Mouse (Mus musculus): ENCODE results near the gene Glis2. TPM values are rescaled to one million over a fixed set of nuclear protein-coding genes. Genes with fewer than 3 reads are reported as not detected.

Glis2 gene
- total RNA-seq, 1 experiment from 2014 or later, result 1.7 TPM

DNA sequence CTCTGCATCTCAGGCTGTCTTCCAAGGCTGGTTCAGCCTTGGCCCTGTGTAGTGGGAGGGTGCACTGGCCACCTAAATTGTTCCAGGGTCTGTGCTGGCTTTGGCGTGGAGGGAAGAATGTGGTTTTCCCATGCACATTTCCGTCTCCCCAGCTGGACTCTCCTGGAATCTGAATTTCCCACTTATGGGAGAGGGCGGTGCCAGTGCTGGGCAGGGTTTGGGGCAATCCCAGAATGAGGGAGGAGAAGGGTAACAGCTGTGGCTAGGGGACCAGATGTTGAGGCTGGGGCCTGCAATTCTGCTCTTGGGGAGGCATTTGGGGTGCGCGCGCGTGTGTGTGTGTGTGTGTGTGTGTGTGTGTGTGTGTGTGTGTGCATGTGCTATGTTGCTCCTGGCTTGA, 2.8 kb downstream of the Glis2 start:
- ATAC-seq (replicated peaks in 1 of 2; ENCODE audit: insufficient read depth in 1 of 2, low FRiP score in 2 of 2, low TSS enrichment in 1 of 2, low read depth in 1 of 2, poor library complexity in 2 of 2, severe bottlenecking in 2 of 2), result no peak

DNA sequence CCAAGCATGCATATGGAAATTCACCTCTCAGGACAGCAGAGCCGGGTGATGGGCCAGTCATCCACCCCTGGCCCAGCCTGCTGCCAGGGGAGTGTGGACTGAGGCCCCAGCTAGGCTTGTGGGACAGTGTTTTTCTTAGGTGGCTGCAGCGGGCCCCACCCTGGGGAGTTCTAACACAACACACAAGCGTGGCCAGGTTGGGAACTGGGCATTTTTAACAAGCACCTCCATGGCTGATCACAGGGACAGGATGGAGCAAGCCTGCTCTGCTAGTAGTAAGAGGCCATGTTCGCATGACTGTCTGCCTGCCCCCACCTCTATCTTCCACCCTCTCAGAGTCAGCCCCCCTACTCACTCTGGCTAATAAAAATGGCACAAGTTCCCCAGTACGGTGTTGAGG, 3.5 kb downstream of the Glis2 start:
- ATAC-seq (replicated peaks in 1 of 2; ENCODE audit: insufficient read depth in 1 of 2, low FRiP score in 2 of 2, low TSS enrichment in 1 of 2, low read depth in 1 of 2, poor library complexity in 2 of 2, severe bottlenecking in 2 of 2), result no peak

DNA sequence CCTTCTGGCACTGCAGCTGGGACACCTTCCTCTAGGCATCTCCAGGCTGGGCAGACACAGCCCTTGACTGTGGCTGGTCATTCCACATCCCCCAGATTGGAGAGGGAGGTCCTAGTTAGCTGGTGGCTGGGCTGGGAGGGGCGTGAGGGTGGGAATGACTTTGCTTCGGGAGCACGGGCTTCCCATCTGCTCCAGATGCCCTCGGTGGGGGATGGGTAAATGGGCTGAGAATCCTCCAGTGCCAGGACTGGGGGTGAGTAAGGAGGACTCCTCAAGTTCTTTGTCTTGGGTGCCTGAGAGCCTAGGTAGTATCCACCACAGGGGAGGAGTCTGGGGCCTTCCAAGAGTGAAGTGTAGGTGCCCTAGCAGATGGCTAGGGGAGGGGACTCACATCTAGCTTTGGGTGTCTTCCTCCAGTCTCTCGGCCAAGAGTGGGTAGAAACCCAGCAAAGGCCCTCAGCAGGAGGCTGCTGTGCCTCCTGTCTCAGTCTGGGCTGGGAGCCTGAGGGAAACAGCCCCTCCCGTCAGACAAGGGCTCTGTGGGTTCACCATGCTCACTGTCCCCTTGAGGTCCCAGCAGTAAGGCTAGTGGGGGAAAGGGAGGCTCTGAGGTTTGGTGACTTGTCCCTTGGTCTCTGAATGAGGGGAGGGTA, 4.5 kb downstream of the Glis2 start:
- no peak for ATAC-seq (replicated peaks in 1 of 2; ENCODE audit: insufficient read depth in 1 of 2, low FRiP score in 2 of 2, low TSS enrichment in 1 of 2, low read depth in 1 of 2, poor library complexity in 2 of 2, severe bottlenecking in 2 of 2)

DNA sequence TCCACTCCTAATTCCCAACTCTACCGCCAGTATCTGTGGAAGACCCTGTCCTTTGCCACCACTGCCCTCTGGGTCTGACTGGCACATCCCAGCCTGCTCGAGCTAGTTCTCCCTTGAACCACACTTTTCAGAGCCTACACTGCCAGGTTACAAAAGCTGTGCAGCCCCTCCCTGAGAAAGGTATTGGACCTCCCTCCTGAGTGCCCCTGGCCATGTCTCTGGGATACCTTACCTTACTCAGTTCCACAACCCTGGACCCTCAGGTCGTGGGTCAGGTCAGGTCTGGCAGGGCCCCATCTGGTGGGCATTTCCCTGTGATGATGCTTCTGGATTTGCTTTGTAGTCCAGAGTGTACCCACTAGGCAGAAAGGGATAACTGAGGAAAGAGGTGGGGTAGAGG, 5.1 kb downstream of the Glis2 start:
- ATAC-seq (replicated peaks in 1 of 2; ENCODE audit: insufficient read depth in 1 of 2, low FRiP score in 2 of 2, low TSS enrichment in 1 of 2, low read depth in 1 of 2, poor library complexity in 2 of 2, severe bottlenecking in 2 of 2), result no peak

DNA sequence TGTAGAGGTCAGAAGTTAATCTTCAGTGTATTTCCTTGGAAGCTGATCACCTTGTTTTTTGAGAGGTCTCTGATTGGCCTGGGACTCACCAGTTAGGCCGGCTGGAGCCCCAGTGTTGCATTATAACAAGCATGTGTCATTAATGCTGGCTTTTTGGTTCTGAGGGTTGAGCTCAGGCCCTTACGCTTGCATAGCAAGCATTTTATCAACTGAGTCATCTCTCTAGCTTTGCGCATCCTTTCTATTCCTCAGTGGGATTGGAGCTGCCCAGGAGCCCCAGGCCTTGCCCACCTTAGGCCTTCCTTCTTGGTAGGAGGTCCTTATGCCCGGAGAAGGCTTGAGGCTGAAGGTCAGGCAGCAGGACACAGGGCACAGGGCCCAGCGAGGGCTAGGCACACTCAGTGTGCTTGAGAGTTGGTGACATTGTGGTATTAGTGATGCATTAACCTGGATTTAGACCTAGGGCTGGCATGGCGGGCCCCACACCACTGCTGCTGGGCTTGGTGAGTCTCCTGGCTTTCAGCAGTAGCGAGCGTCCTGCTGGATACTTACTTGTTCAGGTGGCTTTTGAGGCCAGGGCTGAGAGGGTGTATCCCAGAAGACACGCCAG, 6.3 kb downstream of the Glis2 start:
- ATAC-seq (replicated peaks in 1 of 2; ENCODE audit: insufficient read depth in 1 of 2, low FRiP score in 2 of 2, low TSS enrichment in 1 of 2, low read depth in 1 of 2, poor library complexity in 2 of 2, severe bottlenecking in 2 of 2), result no peak

DNA sequence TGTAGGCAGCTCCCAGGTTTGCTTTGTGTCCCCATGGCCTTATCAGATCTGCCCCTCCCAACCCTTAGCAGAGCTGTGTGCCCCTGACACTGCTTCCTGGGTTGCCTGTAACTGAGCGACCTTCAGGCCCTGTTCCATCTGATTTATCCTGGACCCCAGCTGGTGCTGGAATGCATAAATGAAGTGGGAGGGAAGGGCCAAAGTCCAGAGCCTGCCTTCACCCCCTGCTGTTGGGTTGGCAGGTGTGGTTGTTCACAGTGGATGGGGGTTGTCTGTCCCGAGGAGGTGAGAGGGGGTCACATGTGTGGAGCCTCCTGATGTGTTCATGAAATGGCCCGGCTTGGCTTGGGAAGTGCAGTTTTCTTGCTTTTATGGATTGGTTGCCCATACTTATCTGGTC, 7.7 kb downstream of the Glis2 start:
- ATAC-seq (replicated peaks in 1 of 2; ENCODE audit: insufficient read depth in 1 of 2, low FRiP score in 2 of 2, low TSS enrichment in 1 of 2, low read depth in 1 of 2, poor library complexity in 2 of 2, severe bottlenecking in 2 of 2), result no peak

DNA sequence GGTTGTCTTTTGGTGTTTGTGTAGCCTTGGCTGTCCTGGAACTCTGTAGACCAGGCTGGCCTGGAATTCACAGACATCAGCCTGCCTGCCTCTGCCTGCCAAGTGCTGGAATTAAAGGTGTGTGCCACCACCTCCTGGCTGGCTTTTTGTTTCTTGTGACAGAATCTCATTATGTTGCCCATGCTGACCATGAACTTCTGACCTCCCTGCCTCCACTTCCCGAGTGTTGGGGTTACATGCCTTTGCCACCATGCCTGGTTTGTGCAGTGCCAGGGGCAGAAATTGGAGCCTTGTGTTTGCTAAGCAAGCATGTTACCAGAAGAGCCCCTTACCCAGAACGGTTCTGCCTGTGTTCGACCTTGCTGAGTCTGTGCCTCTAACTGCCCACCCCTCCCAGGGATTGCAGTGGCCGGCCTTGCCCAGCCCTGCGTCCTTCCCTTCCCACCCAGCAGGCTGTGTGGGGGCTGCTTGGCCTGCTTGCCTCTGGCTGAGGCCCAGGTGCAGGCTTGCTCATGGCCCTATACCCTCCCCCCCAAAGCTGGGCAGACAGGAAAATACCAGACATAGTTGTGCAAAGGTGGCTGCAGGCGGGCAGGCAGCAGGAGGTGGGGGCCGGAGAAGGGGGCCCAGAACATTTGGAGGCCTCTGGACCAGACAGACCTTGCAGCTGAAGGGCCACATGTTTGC, 8.4 kb downstream of the Glis2 start:
- ATAC-seq (replicated peaks in 1 of 2; ENCODE audit: insufficient read depth in 1 of 2, low FRiP score in 2 of 2, low TSS enrichment in 1 of 2, low read depth in 1 of 2, poor library complexity in 2 of 2, severe bottlenecking in 2 of 2), result no peak

DNA sequence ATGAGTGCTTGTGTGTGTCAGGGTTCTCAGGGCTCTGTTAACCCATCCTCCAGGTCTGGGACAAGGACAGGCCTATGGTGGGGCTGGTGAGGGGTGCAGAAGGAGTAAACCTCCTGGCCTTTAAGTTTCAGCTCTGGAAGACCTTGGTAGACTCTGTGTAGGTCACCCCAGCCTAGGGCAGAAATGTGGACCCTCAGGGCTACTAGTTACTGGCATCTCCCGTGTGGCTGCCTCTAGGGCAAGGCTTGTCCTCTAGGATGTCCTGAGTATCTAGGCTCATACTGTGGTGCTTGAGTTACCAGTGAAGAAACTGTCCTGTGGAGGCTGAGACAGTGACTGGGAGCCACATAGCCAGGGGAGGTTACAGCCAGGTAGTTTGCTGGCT, 8.9 kb downstream of the Glis2 start:
- no peak for ATAC-seq (replicated peaks in 1 of 2; ENCODE audit: insufficient read depth in 1 of 2, low FRiP score in 2 of 2, low TSS enrichment in 1 of 2, low read depth in 1 of 2, poor library complexity in 2 of 2, severe bottlenecking in 2 of 2)

DNA sequence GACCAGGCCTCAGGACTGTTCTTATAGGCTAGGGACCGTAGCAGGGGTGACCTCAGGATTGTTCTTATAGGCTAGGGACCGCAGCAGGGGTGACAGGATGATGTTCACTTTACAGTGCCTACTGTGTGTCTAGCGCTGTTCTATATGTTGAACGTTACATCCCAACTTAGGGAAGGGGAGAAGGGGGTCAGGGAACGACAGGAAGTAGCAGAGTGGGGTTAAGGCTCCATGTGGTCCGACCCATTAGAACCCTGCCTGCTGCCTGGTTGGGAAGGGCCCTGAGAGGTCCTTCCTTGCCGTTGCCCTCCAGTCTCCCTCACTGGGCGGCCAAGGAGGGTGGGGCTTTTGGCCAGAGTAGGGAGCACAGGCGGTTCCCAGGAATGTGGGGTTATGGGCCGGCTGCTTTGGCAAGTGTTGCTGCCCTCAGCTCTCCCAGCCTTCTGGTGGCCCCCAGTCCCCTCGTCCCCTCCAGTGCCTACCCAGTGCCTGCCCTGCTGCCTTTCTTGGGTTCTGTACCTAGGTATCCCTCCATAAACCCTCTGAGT, 9.9 kb downstream of the Glis2 start:
- ATAC-seq (replicated peaks in 1 of 2; ENCODE audit: insufficient read depth in 1 of 2, low FRiP score in 2 of 2, low TSS enrichment in 1 of 2, low read depth in 1 of 2, poor library complexity in 2 of 2, severe bottlenecking in 2 of 2), result no peak

DNA sequence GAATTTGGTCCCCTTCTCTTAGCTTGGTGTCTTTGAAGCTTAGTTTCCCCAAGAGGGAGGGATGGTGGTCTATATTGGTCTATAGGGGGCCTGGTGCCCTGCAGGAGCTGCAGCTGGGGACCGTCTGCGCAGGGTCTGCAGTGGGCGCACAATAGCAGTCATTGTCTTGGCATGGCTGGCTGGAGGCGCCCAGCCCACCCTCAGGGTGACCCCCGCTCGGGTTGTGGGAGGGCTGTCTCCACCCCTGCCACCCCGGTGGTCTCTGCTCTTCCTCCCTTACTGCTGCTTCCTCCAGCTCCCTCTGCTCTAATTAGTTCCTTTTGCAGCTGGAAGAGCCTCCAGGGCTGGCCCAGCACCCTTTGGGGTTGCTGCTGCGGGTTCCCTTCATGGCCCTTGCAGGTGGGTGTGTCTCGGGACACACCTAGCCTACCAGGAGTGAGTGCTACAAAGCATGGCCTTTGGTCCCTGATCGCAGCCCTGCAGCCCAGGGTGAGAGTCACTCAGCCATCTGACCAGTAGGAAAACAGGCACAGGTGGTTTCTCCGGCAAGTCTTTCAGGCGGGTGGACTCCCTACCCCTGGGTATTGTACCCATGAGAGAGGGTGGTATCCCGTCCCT, 11.1 kb downstream of the Glis2 start:
- ATAC-seq (replicated peaks in 1 of 2; ENCODE audit: insufficient read depth in 1 of 2, low FRiP score in 2 of 2, low TSS enrichment in 1 of 2, low read depth in 1 of 2, poor library complexity in 2 of 2, severe bottlenecking in 2 of 2), result no peak

DNA sequence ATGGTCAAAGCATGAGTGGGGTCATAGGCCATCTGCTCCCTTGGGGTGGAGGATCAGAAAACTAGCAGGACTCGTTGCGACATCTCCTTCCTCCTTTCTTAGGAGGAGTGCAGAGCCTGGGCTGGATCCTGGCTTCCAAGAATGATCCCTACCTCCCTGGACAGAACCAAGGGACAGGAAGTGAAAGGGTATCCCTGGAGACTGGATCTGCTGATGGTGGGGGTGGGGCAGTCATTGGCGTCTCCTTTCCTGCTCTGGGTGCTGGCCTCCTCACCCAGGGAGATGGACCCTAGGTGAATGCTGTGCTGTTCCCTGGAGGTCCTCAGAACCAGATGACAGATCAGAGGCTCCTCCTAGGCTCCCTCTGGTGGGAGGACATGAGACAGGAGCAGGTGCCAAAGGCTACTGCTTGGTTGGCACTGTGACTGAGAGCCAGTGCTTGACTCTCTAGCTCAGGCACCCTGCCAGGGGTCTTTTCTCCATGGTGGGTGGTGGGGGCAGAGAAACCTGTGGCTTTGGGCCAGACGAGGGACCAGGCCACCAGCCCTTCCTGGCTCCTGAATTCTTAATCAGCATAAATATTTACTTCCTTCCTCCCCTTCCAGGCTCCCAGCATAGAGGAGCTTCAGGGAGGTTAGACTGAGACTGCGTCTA, 12.0 kb downstream of the Glis2 start:
- peak in 1 of 2 experiments; percentile 32; a peak in 1 of 4 replicates for ATAC-seq (replicated peaks in 1 of 2; ENCODE audit: insufficient read depth in 1 of 2, low FRiP score in 2 of 2, low TSS enrichment in 1 of 2, low read depth in 1 of 2, poor library complexity in 2 of 2, severe bottlenecking in 2 of 2)

DNA sequence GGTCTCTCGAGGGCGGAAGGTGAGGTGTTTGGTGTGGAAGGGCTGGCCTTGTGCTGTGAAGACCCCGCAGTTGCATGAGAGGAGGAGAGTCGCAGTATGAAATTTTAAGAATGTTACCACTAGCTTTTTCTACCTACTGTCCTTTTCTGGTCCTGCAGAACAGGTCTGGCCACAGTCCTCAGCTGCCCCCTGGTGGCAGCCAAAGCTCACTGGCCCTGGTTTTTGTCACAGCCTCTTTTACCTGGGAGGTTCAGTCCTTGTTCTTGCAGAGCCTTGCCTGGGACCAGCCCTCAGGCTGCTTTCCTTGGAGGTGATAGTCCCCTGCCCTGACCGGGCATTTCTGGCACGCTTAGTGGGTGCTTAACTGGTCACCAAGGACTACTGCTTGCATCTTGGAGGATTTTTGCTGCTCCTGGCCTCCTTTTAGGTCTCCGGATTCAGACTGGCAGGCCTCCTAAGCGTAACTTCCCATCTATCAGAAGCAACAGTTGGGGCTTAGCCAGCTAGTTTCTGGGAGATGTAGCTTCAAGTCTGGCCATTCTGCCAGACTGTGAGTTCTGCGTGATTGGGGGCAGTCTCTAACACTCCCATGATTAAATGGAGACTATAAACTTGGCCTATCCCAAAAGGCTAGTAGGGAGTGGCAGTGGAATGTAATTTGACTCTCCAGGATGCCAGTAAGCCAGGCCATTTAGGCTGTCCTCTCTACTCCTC, 13.5 kb downstream of the Glis2 start:
- peak; percentile 68 to 72 for ATAC-seq (replicated peaks in 1 of 2; ENCODE audit: insufficient read depth in 1 of 2, low FRiP score in 2 of 2, low TSS enrichment in 1 of 2, low read depth in 1 of 2, poor library complexity in 2 of 2, severe bottlenecking in 2 of 2)

DNA sequence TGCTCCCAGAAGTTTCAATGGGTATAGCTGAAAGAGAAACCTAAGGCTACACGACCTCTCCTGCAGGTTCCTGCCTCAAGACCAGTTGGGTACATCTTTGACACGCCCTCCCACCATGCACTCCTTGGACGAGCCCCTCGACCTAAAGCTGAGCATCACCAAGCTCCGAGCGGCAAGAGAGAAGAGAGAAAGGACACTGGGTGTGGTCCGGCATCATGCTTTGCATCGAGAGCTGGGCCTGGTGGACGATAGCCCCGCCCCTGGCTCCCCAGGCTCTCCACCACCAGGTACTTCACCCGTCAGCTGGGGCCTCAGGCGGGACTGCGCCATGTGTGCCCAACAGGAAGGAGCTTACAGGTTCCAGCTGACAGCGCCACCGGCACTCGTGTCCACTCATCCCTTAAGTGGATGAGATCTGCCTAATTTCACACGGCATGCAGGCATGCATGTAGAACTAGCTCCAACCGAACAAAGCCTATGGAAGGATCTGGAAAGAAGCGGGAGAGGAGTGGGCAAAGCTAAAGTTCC, 14.1 kb downstream of the Glis2 start:
- no peak for ATAC-seq (replicated peaks in 1 of 2; ENCODE audit: insufficient read depth in 1 of 2, low FRiP score in 2 of 2, low TSS enrichment in 1 of 2, low read depth in 1 of 2, poor library complexity in 2 of 2, severe bottlenecking in 2 of 2)

DNA sequence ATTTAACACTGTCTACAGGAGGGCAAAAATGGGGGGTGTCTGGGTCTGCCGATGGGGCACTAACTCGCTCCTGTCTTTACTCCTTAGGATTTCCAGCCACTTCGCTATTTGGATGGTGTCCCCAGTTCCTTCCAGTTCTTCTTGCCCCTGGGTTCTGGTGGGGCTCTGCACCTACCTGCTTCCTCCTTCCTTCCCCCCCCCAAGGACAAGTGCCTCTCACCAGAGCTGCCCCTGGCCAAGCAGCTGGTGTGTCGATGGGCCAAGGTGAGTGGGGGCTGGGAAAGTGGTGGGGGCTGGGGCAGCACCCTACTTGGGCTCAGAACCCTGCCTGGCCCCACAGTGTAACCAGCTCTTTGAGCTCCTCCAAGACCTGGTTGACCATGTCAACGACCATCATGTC, 16.7 kb downstream of the Glis2 start:
- no peak for ATAC-seq (replicated peaks in 1 of 2; ENCODE audit: insufficient read depth in 1 of 2, low FRiP score in 2 of 2, low TSS enrichment in 1 of 2, low read depth in 1 of 2, poor library complexity in 2 of 2, severe bottlenecking in 2 of 2)

DNA sequence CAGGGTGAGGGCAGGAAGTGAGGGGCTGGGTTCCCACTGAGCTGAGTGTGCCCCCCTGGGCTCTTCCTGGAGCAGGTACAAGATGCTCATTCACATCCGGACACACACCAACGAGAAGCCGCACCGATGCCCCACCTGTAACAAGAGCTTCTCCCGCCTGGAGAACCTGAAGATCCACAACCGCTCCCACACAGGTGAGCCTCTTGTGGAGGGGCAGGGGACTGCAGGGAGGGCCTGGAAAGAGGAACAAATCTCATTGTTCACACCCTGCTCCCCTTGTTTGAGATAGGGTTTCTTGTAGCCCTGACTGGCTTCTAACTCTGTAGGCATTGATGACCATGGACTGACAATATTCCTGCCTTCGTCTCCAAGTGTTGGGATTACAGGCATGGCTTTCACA, 17.2 kb downstream of the Glis2 start:
- ATAC-seq (replicated peaks in 1 of 2; ENCODE audit: insufficient read depth in 1 of 2, low FRiP score in 2 of 2, low TSS enrichment in 1 of 2, low read depth in 1 of 2, poor library complexity in 2 of 2, severe bottlenecking in 2 of 2), result no peak

DNA sequence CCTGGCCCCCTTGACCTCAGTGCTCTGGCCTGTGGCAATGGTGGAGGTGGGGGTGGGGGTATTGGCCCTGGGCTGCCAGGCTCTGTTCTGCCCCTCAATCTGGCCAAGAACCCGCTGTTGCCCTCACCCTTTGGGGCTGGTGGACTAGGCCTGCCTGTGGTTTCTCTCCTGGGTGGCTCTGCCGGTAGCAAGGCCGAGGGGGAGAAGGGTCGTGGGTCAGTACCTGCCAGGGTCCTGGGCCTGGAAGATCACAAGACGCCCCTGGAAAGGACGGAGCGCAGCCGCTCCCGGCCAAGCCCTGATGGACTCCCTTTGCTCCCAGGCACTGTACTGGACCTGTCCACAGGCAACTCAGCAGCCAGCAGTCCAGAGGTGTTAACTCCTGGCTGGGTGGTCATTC, 19.2 kb downstream of the Glis2 start:
- no peak for ATAC-seq (replicated peaks in 1 of 2; ENCODE audit: insufficient read depth in 1 of 2, low FRiP score in 2 of 2, low TSS enrichment in 1 of 2, low read depth in 1 of 2, poor library complexity in 2 of 2, severe bottlenecking in 2 of 2)

DNA sequence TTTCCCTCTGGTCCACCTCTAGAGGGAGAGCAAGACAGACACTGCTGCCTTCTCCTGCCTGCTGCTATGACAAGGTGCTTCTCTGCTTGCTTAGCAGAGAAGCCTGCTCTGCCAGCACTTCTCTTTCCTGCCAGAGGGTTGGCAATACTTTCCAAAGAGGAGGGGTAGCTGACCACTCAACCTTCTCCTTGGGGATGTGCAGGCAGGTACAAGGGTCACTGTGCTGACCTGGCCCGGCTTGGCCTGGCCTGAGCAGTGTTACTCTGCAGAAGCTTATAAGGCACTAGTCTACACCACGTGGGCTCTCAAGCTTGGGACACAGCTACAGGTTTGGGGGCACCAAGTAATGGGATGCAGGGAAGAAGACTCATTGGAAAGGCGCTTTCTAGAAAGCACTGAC, 20.1 kb downstream of the Glis2 start:
- no peak for ATAC-seq (replicated peaks in 1 of 2; ENCODE audit: insufficient read depth in 1 of 2, low FRiP score in 2 of 2, low TSS enrichment in 1 of 2, low read depth in 1 of 2, poor library complexity in 2 of 2, severe bottlenecking in 2 of 2)

Data from hematopoietic stem cell, adult 5-6 weeks (primary cell).